Mouse (Mus musculus) forebrain, embryonic 12.5 days (tissue): ENCODE measurements around the gene Hspa1b. TPM values are rescaled to one million over a fixed set of nuclear protein-coding genes. Genes with fewer than 3 reads are reported as not detected.
"Not testable (repeated sequence)": the region's sequence is repeated elsewhere in the genome, so short reads cannot be mapped to it uniquely, and the experiment has no call there.

ENCODE experiments used
- ATAC-seq: fragments of 200-750 bp; cut with Nextera tagmentation; 2 replicates; pipeline ENCODE4 v1.8.0; 2017; ENCODE audit warnings: moderate TSS enrichment; ENCODE audit not compliant: low FRiP score
- H3K27ac ChIP-seq: fragments of 300-500 bp; sonication (generic); 2 replicates; pipeline ENCODE4 v1.5.1; 2016; ENCODE audit warnings: mild to moderate bottlenecking
- H3K27me3 ChIP-seq: fragments of 300-500 bp; sonication (generic); 2 replicates; pipeline ENCODE4 v1.6.1; 2016; ENCODE audit warnings: mild to moderate bottlenecking
- H3K36me3 ChIP-seq: fragments of 300-500 bp; sonication (generic); replicated peaks from 2 replicates; pipeline ENCODE4 v1.6.1; 2016; ENCODE audit warnings: mild to moderate bottlenecking
- H3K4me1 ChIP-seq: fragments of 300-500 bp; sonication (generic); 2 replicates; pipeline ENCODE4 v1.6.1; 2016
- H3K4me2 ChIP-seq: fragments of 300-500 bp; sonication (generic); 2 replicates; pipeline ENCODE4 v1.6.1; 2016; ENCODE audit warnings: mild to moderate bottlenecking, moderate library complexity
- H3K4me3 ChIP-seq: fragments of 300-500 bp; sonication (generic); replicated peaks from 2 replicates; pipeline ENCODE4 v1.5.1; 2016; ENCODE audit warnings: mild to moderate bottlenecking
- H3K9ac ChIP-seq: fragments of 300-500 bp; sonication (generic); 2 replicates; pipeline ENCODE4 v1.6.1; 2016; ENCODE audit warnings: mild to moderate bottlenecking
- H3K9me3 ChIP-seq: fragments of 300-500 bp; sonication (generic); 2 replicates; pipeline ENCODE4 v1.6.1; 2016
- WGBS: fragments of 180-500 bp; shearing (Covaris S2); methylation state at CpG from one replicate; pipeline ENCODE4 v1.1.7; 2016; 5-methylcytosine and 5-hydroxymethylcytosine counted together
- polyA plus RNA-seq: library from polyadenylated mRNA; unstranded; fragments of >200 nt; fragmentation: Nextera tagmentation; extraction: Ambion mirVana; gene quantifications from 2 replicates; pipeline ENCODE4 v1.2.1, GENCODE M21; 2016

The Hspa1b gene
- polyA plus RNA-seq, 1 experiment from 2014 or later, result 0.11 TPM

- peaks cover 54% of the 10 kb centered on the region for H3K4me1 ChIP-seq
- ATAC-seq, result no peak
- H3K27me3 ChIP-seq, result no peaks in the 10 kb centered on the region
- H3K27ac ChIP-seq, result no peak overlapping the region
- peak overlapping the region; percentile 32; the same call in 1 of the 2 replicates for H3K4me3 ChIP-seq
- H3K9ac ChIP-seq, result no peak overlapping the region; the same call in 1 of the 2 replicates
- peaks cover 21% of the 10 kb centered on the region for H3K36me3 ChIP-seq
- 94% methylated on average over 15 of the region's 15 CpGs for WGBS
- H3K4me2 ChIP-seq, result peak overlapping the region; percentile 100
- H3K9me3 ChIP-seq, result no peaks in the 10 kb centered on the region
These were observed 39.7 kb upstream of the Hspa1b start for GRCm38 (mm10) chr17:34998526-34999430.

GRCm38 (mm10) chr17:34997142-34997483, 38.1 kb upstream of the Hspa1b start:
- no peak for ATAC-seq
- H3K4me3 ChIP-seq, result no peak overlapping the region
- H3K4me1 ChIP-seq, result peaks cover 39% of the 10 kb centered on the region
- H3K4me2 ChIP-seq, result peak overlapping the region; percentile 25
- no peaks in the 10 kb centered on the region for H3K27me3 ChIP-seq
- no peaks in the 10 kb centered on the region for H3K9me3 ChIP-seq
- WGBS, result 91% methylated on average over 5 of the region's 5 CpGs
- H3K9ac ChIP-seq, result peak overlapping the region; percentile 25; the same call in 1 of the 2 replicates
- peaks cover 24% of the 10 kb centered on the region for H3K36me3 ChIP-seq
- H3K27ac ChIP-seq, result no peak overlapping the region

- Histone ChIP-seq H3K9me3 (no peaks in the 10 kb centered on the region), H3K4me1 (peaks cover 34% of the 10 kb centered on the region), H3K27ac (no peak overlapping the region), H3K9ac (peak overlapping the region; percentile 25; the same call in 1 of the 2 replicates), H3K4me2 (peak overlapping the region; percentile 25), H3K4me3 (0 out of 2 replicates have a peak overlapping the region, but pooled peaks have one; percentile 3), H3K36me3 (peaks cover 26% of the 10 kb centered on the region), H3K27me3 (no peaks in the 10 kb centered on the region)
- 92% methylated on average over 13 of the region's 14 CpGs for WGBS
- no peak for ATAC-seq
These were observed 37.5 kb upstream of the Hspa1b start for GRCm38 (mm10) chr17:34996411-34997141.

GRCm38 (mm10) chr17:34995927-34996326, 36.9 kb upstream of the Hspa1b start:
- not testable (repeated sequence) for H3K27me3 ChIP-seq, H3K4me3 ChIP-seq, ATAC-seq, H3K9me3 ChIP-seq, H3K4me2 ChIP-seq, H3K27ac ChIP-seq, H3K9ac ChIP-seq
- Histone ChIP-seq H3K4me1 (peaks cover 32% of the 10 kb centered on the region), H3K36me3 (peaks cover 32% of the 10 kb centered on the region)
- WGBS, result 94% methylated on average over 4 of the region's 4 CpGs

GRCm38 (mm10) chr17:34995192-34995591, 36.2 kb upstream of the Hspa1b start:
- Histone ChIP-seq H3K4me1 (peaks cover 32% of the 10 kb centered on the region), H3K36me3 (peaks cover 39% of the 10 kb centered on the region)
- H3K27ac ChIP-seq, H3K4me3 ChIP-seq, H3K9me3 ChIP-seq, H3K9ac ChIP-seq, ATAC-seq, H3K27me3 ChIP-seq, H3K4me2 ChIP-seq: not testable (repeated sequence)
- 90% methylated on average over 4 of the region's 4 CpGs for WGBS

GRCm38 (mm10) chr17:34994751-34995150, 35.7 kb upstream of the Hspa1b start:
- peaks cover 42% of the 10 kb centered on the region for H3K36me3 ChIP-seq
- no peak overlapping the region for H3K4me3 ChIP-seq
- H3K27ac ChIP-seq, result no peak overlapping the region
- H3K9ac ChIP-seq, result no peak overlapping the region
- peaks cover 27% of the 10 kb centered on the region for H3K4me1 ChIP-seq
- H3K4me2 ChIP-seq, result no peak overlapping the region
- no peak for ATAC-seq
- no peaks in the 10 kb centered on the region for H3K27me3 ChIP-seq
- H3K9me3 ChIP-seq, result no peaks in the 10 kb centered on the region

- no peak overlapping the region for H3K9ac ChIP-seq
- peaks cover 28% of the 10 kb centered on the region for H3K4me1 ChIP-seq
- H3K4me2 ChIP-seq, result no peak overlapping the region
- no peak for ATAC-seq
- 67% methylated on average over 2 of the region's 2 CpGs for WGBS
- peaks cover 28% of the 10 kb centered on the region for H3K36me3 ChIP-seq
- H3K9me3 ChIP-seq, result no peaks in the 10 kb centered on the region
- H3K27ac ChIP-seq, result no peak overlapping the region
- no peaks in the 10 kb centered on the region for H3K27me3 ChIP-seq
- no peak overlapping the region for H3K4me3 ChIP-seq
These were observed 25.2 kb upstream of the Hspa1b start for GRCm38 (mm10) chr17:34984218-34984617.

GRCm38 (mm10) chr17:34982328-34982727, 23.3 kb upstream of the Hspa1b start:
- H3K27ac ChIP-seq, result peak overlapping the region; percentile 98
- H3K4me3 ChIP-seq, result peak overlapping the region; percentile 90
- peak overlapping the region; percentile 88 for H3K4me2 ChIP-seq
- H3K36me3 ChIP-seq, result peaks cover 22% of the 10 kb centered on the region
- no peaks in the 10 kb centered on the region for H3K9me3 ChIP-seq
- peak overlapping the region; percentile 90 for H3K9ac ChIP-seq
- WGBS, result under 1% methylated on average over 15 of the region's 15 CpGs
- no peaks in the 10 kb centered on the region for H3K27me3 ChIP-seq
- ATAC-seq, result peak; percentile 24
- H3K4me1 ChIP-seq, result peaks cover 28% of the 10 kb centered on the region

- Histone ChIP-seq H3K9ac (peak within 1 kb of the TSS; percentile 90), H3K27ac (peak within 1 kb of the TSS; percentile 98), H3K27me3 (no peaks in the 10 kb centered on the region), H3K4me2 (peak within 1 kb of the TSS; percentile 88), H3K4me1 (peaks cover 28% of the 10 kb centered on the region), H3K9me3 (no peaks in the 10 kb centered on the region), H3K4me3 (peak within 1 kb of the TSS; percentile 90), H3K36me3 (peaks cover 21% of the 10 kb centered on the region)
- WGBS, result under 1% methylated on average over 58 of the region's 58 CpGs
- ATAC-seq, result peak; percentile 94
These were observed 22.7 kb upstream of the Hspa1b start, which contains the start of gene Lsm2 for GRCm38 (mm10) chr17:34981690-34982180. Lsm2 (plus strand) TSS chr17:34981862.

GRCm38 (mm10) chr17:34980655-34981054, 21.6 kb upstream of the Hspa1b start:
- WGBS, result 21% methylated on average over 2 of the region's 2 CpGs
- 0 out of 2 replicates have a peak overlapping the region, but pooled peaks have one; percentile 38 for H3K27ac ChIP-seq
- ATAC-seq, result no peak

GRCm38 (mm10) chr17:34979631-34980030, 20.6 kb upstream of the Hspa1b start:
- Histone ChIP-seq H3K9ac (no peak overlapping the region), H3K27me3 (no peaks in the 10 kb centered on the region), H3K9me3 (no peaks in the 10 kb centered on the region), H3K4me3 (no peak overlapping the region), H3K4me2 (no peak overlapping the region), H3K4me1 (peaks cover 28% of the 10 kb centered on the region), H3K27ac (no peak overlapping the region), H3K36me3 (0 out of 2 replicates have a peak, but pooled peaks cover under 1% of the 10 kb centered on the region)
- ATAC-seq, result no peak
- WGBS, result 89% methylated on average over 4 of the region's 4 CpGs

More at GRCm38 (mm10) chr17:34980655-34981054, 21.6 kb upstream of the Hspa1b start:
- Histone ChIP-seq H3K27me3 (no peaks in the 10 kb centered on the region), H3K4me3 (peak overlapping the region; percentile 90), H3K4me1 (peaks cover 28% of the 10 kb centered on the region), H3K4me2 (peak overlapping the region; percentile 88), H3K9me3 (no peaks in the 10 kb centered on the region), H3K9ac (peak overlapping the region; percentile 90), H3K36me3 (peaks cover 10% of the 10 kb centered on the region)

GRCm38 (mm10) chr17:34978239-34978638, 19.2 kb upstream of the Hspa1b start:
- 91% methylated on average over 27 of the region's 27 CpGs for WGBS
- no peaks in the 10 kb centered on the region for H3K36me3 ChIP-seq
- peaks cover 25% of the 10 kb centered on the region for H3K4me1 ChIP-seq
- no peak overlapping the region for H3K27ac ChIP-seq
- no peak overlapping the region for H3K9ac ChIP-seq
- H3K4me3 ChIP-seq, result no peak overlapping the region
- H3K27me3 ChIP-seq, result peaks cover 3% of the 10 kb centered on the region; the same call in 1 of the 2 replicates
- H3K9me3 ChIP-seq, result no peaks in the 10 kb centered on the region
- no peak overlapping the region for H3K4me2 ChIP-seq
- ATAC-seq, result no peak
